Mouse (Mus musculus) MEL-GATA-1-ER (cell line): ENCODE data around the gene Tmem130.
"Not testable (repeated sequence)": the region's sequence is repeated elsewhere in the genome, so short reads cannot be mapped to it uniquely, and the experiment has no call there.

Experiments used
- DNase-seq: peaks from one replicate; pipeline ENCODE4 v3.0.0-alpha.2; 2012; ENCODE audit warnings: low read depth; ENCODE audit errors: extremely low read depth

Tmem130 gene

DNA sequence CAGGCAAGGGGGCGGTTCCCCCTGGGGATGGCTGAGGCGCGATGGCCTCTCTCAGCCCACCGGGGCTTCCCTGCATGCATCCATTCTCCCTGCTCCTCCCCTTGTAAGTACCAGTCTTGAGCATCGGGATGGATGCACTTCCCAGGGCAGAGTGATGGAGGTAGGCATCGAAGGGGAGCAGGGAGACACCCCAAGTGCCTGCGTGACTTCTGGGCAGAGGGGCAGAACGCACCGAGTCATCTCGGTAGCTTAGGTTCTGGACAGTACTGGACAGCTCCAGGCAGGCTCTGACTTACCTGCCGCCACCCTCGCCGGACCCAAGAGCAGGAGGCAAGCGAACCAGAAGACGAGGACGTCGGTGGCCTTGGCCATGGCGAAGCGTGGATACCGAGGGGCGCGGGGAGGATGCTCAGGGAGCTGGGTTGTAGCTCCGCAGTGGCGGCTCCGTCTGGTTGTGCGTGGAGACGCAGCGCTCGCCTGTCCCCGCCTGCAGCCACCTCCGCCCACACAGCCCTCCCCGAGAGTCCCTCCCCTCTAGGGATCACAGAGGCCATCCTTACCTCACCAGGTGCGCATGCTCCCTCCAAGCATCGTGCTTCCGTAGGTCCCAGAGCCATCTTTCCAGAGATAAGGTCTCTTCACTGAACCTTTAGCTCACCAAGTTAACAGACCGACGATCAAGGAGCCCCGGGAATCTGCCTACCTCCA is at the start of gene Tmem130:
TSS of gene Tmem130 (minus strand) at position 658 of the 708 bp plus-strand sequence.
- DNase-seq, result no peak

DNA sequence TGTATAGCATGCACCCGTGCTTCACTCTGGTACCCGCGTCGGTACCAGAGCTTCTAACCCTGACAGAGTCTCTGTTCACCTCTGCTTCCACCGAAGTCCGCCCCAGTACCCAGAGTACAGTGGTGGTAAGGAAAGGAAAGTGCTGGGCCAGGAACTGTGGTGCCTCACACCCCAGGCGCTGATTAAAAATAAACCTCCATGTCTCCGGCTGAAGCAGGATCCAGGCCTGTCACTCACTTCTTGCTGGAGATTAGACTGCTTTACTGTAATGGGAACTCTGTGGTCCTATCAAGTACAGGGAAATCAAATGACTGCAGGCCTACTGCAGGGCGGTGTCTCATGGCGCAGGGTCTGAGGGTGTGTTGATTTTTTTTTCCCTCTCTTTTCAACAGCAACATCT is 45.3 kb upstream of the Tmem130 start:
- no peak for DNase-seq

DNA sequence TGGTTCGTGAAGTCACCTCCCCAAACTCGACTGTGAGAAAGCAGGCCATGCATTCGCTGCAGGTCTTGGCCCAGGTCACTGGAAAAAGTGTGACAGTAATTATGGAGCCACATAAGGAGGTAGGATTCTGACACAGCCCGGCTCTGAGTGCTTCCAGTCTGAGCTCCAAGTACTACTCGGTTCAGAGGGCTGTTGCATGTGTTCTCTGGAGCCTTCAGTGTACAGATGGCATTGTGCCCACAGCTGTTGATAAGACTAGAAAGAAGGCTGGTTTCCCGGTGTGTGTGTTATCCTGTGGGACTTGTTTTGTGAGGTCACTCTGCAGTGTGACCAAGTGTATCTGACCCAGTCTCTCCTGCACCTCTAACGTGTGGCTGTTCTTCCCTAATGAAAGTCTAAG is 42.6 kb upstream of the Tmem130 start:
- no peak for DNase-seq

DNA sequence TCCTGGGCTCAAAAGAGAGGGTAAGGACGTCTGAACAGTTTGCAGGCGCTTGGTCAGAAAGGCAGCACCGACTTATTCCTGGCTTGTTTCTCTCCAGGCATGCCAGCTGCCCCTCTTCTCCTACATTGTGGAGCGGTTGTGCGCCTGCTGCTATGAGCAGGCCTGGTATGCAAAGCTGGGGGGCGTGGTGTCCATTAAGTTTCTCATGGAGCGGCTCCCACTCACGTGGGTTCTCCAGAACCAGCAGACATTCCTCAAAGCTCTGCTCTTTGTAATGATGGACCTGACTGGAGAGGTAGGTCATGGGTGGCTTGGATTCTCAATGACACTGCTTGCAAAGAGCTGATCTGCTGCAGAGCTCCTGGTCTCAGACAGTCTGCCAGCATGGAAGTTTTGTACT is 41.4 kb upstream of the Tmem130 start:
- no peak for DNase-seq

DNA sequence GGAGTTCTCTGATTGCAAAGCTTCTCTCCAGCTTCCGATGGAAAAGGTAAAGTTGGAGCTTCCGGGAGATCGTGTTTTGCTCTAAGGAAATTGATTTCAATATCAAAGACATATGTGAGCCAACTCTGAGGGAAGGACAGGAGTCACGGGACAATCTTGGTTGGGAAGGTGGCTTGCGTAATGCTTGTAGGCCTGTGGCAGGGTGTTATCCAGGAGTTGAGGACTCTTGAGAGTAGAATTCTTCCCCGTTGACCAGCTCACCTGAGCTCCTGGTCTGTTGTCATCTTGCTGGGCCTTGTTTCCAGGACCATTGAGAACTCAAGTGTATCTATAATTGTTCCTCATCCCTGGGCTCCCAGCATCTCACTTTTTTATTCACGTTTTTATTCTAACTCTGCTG is 35.5 kb upstream of the Tmem130 start:
- DNase-seq, result no peak

DNA sequence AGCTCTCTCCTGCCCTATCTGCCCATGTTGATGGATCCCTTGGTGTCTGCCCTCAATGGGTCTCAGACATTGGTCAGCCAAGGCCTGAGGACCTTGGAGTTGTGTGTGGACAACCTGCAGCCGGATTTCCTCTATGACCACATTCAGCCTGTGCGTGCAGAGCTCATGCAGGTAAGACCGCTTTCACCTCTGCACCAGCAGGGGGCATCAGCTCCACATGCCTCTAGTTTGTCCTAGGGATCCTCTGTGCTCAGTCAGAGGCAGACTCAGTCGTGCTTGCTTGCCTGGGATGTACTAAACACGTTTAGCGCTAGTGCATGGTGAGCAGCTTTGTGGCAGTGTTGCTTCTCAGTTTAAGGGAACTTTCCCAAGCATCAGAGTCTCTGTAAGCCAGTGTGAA is 33.1 kb upstream of the Tmem130 start:
- DNase-seq, result peak; percentile 16

DNA sequence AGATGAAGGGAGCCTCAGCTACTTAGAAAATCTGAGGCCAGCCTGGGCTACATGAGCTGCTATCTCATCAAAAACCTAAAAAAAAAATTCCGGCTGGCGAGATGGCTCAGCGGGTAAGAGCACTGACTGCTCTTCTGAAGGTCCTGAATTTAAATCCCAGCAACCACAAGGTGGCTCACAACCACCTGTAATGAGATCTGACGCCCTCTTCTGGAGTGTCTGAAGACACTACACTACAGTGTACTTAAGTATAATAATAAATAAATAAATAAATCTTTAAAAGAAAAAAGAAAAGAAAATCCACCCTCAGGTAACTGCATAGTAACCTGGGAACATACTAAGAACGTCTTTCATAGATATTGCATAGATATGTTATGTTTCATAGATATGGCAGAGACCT is 31.8 kb upstream of the Tmem130 start:
- no peak for DNase-seq

DNA sequence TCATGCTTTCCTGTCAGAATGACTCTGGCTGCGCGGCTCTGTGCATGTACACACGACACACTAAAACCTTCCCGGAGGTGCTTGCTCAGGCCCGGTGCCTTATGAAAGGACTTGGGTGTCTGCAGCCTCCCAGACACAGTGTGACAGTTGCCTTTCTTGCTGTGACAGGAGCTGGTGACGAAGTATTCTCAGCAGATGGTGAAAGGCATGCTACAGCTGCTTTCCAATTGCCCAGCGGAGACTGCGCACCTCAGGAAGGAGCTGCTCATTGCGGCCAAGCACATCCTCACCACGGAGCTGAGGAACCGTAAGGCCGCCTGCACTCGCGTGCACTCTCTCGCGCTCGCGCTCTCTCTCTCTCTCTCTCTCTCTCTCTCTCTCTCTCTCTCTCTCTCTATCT is 24.8 kb upstream of the Tmem130 start:
- no peak for DNase-seq

DNA sequence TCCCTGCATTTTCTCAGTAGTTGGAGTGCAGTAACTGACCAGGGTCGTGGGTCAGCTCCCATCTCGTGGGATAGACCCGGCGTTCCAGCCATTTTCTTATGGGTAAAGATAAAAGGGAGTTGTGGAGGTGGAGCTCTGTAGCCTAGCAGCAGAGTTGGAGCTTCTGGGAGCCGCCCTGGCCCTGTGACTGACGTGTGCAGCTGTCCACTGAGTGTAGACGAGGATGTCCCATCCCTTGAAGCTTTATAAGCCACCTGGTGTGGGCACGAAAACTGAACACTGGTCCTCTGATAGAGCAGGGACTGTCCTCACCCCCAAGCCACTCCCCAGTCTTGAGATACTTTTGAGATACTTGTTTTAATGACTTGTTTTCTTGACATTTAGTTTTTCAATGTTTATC is 19.0 kb upstream of the Tmem130 start:
- DNase-seq, result no peak

DNA sequence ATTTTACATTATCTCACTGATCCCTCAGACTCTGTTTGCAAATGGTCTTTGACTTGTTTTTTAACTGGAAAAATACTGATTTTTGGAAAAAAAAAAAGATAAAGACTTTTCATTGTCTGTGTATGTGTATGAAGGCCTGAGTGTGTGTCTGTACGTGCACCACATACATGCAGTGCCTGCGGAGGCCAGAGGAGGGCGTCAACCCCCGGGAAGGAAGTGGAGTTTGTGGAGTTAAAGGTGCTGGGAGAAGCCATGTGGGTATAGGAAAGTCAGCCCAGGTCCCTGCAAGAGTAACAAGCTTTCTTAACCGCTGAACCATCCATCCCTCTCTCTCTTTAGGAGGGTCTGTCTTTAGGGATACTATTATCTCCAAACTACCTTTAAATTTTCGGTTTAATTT is 11.6 kb upstream of the Tmem130 start:
- DNase-seq, result no peak

DNA sequence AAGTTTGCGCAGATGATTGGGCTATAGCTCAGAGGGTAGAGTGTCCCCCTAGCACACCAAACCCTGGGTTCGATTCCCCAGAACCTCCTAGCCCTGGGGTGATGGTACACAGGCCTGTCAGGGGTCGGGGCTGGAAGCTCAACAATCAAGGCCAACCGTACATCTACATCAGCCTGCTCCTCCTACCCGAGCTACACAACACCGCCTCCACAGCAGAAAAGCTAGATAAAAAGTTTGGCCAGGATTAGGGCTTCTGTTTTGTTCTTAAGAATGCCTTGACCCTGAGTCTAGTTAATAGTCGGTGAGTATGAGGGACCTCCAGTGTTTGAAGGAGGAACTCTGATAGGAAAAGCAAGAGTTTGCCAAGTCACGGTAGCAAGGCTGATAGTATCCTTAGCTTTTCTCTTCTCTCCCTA is 7.5 kb upstream of the Tmem130 start:
- DNase-seq, result peak; percentile 58

DNA sequence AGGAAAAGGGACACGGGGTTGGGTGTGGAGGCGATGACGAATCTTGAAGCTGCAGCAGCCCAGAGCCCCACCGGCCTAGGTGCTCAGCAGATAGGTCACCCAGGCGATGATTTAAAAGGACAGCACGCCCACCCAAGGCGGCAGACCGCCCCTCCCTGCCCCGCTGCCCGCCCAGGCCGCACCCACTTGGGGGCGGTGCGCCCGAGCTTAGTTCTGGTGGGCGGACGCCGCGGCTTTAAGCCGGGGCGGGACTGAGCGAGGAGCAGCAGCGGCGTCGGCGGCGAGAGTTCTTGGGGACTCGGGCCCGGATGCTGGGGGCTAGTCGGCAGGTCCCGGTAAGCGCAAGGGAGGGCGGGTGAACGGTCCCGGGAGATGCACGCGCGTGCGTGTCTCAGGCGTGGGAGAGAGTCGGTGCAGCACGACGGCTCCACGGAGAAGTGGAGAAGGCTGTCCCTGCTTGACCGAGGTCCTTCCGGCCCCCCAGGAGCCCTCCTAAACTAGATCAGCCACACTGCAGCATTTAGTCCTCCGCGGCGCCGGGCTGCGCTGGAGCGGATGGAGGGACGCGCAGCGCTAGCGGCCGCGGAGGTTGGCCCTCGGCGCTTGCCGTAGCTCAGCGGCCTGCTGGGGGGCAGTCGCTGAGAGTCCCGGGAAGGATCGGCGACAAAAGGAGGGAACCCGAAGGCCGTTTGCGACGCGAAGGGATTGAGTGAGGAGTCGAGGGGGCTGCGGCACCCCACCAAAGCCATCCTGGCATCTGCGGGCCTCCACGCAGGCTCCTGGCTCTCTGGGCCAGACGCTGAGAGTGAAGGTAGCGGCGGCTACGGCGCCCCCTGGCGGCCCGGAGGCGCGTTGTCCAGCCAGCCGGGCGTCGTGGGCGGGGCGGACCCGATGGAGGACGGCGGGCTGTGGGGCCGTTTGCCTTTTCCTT is 6.6 kb upstream of the Tmem130 start:
- peak; percentile 66 for DNase-seq

DNA sequence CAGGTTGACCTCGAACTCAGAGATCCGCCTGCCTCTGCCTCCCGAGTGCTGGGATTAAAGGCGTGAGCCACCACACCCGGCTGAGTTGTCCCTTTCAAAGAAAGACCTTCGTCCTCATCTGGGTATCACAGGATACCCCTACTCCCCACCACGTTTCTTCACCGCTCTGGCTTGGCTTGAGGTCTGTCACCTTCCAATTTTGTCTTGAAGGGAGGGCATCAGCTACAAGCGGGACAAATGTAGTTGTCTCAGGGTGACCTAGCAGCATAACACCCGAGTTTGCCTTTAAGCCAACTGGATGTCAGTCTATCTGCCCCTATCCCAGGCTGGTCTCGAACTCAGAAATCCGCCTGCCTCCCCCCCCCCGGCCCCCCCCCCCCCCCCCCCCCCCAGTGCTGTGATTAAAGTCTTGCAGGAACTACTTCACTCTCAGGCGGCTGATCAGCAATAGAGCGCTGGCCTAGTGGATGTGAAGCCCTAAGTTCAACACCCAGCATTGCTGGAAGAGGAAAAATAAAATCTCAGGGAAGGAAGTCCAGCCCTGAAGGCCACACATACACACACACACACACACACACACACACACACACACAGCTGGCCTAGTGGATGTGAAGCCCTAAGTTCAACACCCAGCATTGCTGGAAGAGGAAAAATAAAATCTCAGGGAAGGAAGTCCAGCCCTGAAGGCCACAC is 5.6 kb upstream of the Tmem130 start, which contains the start of gene Trrap:
TSS of gene Trrap (plus strand) at position 627 of the 693 bp plus-strand sequence.
- not testable (repeated sequence) for DNase-seq

DNA sequence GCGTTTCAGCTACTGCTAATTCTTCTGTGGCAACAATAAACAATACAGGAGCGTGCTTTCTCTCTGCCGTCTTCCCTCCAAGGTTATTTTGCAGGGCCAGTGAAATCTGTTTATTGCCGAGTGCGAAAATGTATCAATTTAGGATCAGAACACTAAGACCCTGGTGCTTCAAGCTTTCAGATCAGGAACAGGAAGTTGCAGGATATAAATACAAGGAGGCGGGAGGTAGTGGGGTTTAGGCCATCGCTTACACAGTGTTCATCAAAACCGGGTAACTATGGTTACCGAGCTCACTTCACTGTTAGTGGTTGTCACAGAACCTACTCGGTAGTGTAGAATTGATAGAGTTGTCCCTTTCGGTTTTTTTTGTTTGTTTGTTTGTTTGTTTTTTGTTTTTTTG is 5.0 kb upstream of the Tmem130 start:
- DNase-seq, result no peak

DNA sequence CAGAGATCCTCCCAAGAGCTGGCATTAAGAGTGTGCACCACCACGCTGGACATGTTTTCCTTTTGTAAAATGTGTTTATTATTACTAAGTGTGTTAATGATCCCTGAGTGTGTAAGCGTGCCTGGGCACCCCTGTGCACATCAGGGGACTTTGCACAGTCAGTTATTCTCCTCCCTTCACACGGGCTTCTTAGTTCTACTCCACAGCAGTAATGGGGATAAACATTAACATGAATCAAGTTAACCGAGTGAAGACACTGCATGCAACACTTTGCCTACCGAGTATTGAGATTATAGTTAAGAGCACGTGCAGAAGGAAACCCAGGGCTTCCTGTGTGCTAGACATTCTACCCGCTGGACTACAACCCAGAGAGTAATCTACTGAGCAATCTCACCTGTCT is 4.4 kb upstream of the Tmem130 start:
- DNase-seq, result no peak

DNA sequence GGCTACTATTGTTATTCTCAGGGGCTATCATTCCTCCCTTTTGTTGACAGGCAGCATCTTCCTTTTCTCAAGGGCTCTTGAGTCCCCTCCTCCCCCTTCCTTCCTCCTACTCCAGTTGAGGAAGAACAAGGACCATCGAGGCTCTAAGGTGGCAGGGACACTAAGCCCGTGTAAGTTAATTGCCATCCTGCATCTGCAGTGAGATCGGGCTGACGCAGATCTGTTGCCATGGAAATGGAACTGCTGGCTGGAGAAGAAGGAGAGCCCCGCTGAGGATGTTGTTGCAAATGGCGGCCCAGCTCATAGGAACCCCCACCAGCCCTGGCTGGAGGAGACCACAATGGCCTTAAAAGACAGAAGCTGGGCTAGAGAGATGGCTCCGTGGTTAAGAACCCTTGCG is 3.2 kb downstream of the Tmem130 start:
- DNase-seq, result no peak

DNA sequence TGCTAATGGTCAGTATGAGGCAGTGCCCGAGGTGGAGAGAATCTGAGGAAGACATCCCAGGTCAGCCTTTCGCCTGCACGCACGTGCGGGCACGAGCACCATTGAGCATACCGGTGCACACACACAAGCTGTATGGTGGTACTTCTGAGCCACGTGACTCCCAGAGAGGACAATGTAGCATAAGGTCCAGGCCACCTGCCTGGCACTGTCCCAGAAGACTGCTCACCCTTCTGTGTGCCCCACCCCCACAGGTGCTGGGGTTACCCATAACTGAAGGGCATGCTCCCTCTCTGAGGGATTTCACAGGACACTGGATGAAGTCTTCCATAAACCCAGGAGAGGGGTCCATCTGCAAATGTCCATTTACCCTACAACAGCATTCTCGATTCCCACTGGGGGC is 4.2 kb downstream of the Tmem130 start:
- no peak for DNase-seq

DNA sequence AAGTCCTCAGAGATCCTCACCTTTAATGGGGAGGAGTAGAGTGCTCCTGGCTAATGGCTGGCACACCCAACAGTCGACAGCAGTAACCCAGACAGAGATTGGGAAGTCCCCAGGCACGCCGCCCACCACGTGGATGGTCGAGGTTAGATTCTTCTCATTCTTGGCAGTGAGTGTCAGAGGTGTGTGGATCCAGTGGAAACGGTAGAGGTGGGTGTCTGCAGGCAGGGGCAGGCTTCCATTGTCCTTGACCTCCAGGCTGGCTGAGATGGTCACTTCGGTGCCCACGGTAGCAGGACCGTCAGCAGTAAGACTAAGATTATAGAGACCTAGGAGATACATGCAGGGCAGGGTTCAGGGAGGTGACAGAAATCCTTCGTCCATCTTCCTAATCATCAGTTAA is 6.4 kb downstream of the Tmem130 start:
- DNase-seq, result no peak

DNA sequence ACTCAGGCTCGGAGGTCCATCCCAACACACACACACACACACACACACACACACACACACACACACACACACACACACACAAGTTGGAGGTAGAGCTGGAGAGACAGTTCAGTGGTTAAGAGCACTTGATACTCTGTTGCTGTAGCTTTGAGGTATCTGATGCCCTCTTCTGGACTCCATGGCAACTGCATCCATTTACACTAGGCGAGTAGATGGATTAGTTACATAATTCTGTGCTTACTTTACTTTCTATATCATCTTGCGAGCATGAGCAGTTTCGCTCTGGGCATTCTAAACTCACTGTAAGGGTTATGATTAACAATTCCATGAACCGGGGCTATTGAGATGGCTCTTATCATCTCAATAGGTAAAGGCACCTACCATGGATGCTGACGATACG is 8.6 kb downstream of the Tmem130 start:
- DNase-seq, result peak; percentile 58

DNA sequence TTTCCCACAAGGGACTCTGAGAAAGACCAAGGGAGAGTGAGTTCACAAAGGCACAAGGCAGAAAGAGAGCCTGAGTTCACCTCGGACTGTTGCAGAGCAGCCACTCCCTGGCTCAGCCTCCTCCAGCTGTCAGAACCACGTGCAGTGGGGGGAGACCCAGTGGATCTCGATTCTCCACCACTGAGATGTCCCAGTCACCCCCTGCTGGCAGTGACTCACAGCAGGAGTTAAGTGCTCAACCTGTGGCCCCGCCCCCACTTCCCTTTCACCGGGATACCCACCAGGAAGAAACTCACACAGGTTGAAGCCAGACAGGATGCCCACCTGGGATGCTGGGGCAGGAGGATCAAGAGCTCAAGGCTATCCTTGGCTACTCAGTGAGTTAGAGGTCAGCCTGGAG is 9.2 kb downstream of the Tmem130 start:
- no peak for DNase-seq

DNA sequence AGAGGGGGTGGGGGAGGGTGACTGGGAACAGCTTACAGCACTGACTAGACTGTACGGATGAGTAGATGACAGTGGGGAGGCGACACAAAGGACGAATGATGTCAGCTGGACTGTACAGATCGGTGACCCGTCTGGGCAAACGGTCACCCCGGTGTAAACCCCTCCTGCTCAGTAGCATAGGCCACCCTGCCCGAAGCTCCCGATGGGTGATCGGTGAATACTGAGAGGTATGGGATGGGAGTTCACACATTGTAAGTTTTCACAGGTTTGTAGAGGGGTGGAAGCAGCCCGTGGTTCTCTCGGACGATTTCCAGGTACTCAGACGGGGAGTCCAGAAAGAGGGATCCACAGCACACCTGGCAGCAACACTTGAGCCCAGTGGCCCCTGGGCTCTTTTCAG is 24.5 kb downstream of the Tmem130 start:
- no peak for DNase-seq

DNA sequence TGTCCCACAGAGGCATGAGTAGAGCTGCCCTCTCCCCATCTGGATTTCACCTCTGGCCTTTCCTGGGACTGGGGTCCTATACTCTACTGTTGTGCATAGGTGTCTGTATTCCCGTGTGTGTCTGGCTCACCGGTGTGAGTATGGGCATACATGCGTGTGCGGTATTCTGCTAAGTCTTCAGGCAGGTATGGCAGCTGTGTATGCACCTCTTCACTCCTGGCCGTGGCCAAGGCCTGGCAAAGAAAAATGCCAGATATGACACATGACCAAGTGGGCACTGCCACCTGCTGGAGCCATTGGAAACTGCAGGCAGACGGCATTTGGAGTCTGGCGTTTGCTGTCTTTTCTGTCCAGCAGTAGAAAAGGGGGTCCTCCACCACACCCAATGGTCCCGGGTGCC is 26.7 kb downstream of the Tmem130 start:
- DNase-seq, result peak; percentile 32
